Mouse (Mus musculus): ENCODE data around the gene Gm21969. TPM values are rescaled to one million over a fixed set of nuclear protein-coding genes. Genes with fewer than 3 reads are reported as not detected.

Gene Gm21969
- total RNA-seq, 2 experiments from 2014 or later: not detected

GRCm38 (mm10) chr4:139611542-139611953 lies 8.6 kb downstream of the Gm21969 start:
- no peak for ATAC-seq (replicated peaks; ENCODE audit: low FRiP score, low TSS enrichment, poor library complexity, severe bottlenecking)

GRCm38 (mm10) chr4:139614524-139615260 lies 11.7 kb downstream of the Gm21969 start:
- ATAC-seq (replicated peaks; ENCODE audit: low FRiP score, low TSS enrichment, poor library complexity, severe bottlenecking): no peak

GRCm38 (mm10) chr4:139616276-139617000 lies 13.5 kb downstream of the Gm21969 start:
- peak; percentile 97 for ATAC-seq (replicated peaks; ENCODE audit: low FRiP score, low TSS enrichment, poor library complexity, severe bottlenecking)

GRCm38 (mm10) chr4:139617001-139617364 lies 14.0 kb downstream of the Gm21969 start:
- no peak for ATAC-seq (replicated peaks; ENCODE audit: low FRiP score, low TSS enrichment, poor library complexity, severe bottlenecking)

- no peak for ATAC-seq (replicated peaks; ENCODE audit: low FRiP score, low TSS enrichment, poor library complexity, severe bottlenecking)
Measured at GRCm38 (mm10) chr4:139619765-139620164, 16.8 kb downstream of the Gm21969 start.

- peak; percentile 97 for ATAC-seq (replicated peaks; ENCODE audit: low FRiP score, low TSS enrichment, poor library complexity, severe bottlenecking)
Measured at GRCm38 (mm10) chr4:139622373-139623282, 19.6 kb downstream of the Gm21969 start, which contains the start of gene Aldh4a1. Gene Aldh4a1 (plus strand): TSS chr4:139622866.

- no peak for ATAC-seq (replicated peaks; ENCODE audit: low FRiP score, low TSS enrichment, poor library complexity, severe bottlenecking)
Measured at GRCm38 (mm10) chr4:139623434-139624115, 20.6 kb downstream of the Gm21969 start.

GRCm38 (mm10) chr4:139624116-139624489 lies 21.1 kb downstream of the Gm21969 start:
- no peak for ATAC-seq (replicated peaks; ENCODE audit: low FRiP score, low TSS enrichment, poor library complexity, severe bottlenecking)

GRCm38 (mm10) chr4:139624706-139625105 lies 21.7 kb downstream of the Gm21969 start:
- no peak for ATAC-seq (replicated peaks; ENCODE audit: low FRiP score, low TSS enrichment, poor library complexity, severe bottlenecking)

GRCm38 (mm10) chr4:139627361-139627760 lies 24.4 kb downstream of the Gm21969 start:
- ATAC-seq (replicated peaks; ENCODE audit: low FRiP score, low TSS enrichment, poor library complexity, severe bottlenecking): no peak

GRCm38 (mm10) chr4:139630171-139630570 lies 27.2 kb downstream of the Gm21969 start:
- ATAC-seq (replicated peaks; ENCODE audit: low FRiP score, low TSS enrichment, poor library complexity, severe bottlenecking): no peak

- no peak for ATAC-seq (replicated peaks; ENCODE audit: low FRiP score, low TSS enrichment, poor library complexity, severe bottlenecking)
Measured at GRCm38 (mm10) chr4:139631141-139631540, 28.2 kb downstream of the Gm21969 start.

GRCm38 (mm10) chr4:139631569-139632253 lies 28.7 kb downstream of the Gm21969 start:
- ATAC-seq (replicated peaks; ENCODE audit: low FRiP score, low TSS enrichment, poor library complexity, severe bottlenecking): no peak

GRCm38 (mm10) chr4:139632254-139632580 lies 29.2 kb downstream of the Gm21969 start:
- no peak for ATAC-seq (replicated peaks; ENCODE audit: low FRiP score, low TSS enrichment, poor library complexity, severe bottlenecking)

GRCm38 (mm10) chr4:139636373-139636772 lies 33.4 kb downstream of the Gm21969 start:
- no peak for ATAC-seq (replicated peaks; ENCODE audit: low FRiP score, low TSS enrichment, poor library complexity, severe bottlenecking)

GRCm38 (mm10) chr4:139637847-139638246 lies 34.9 kb downstream of the Gm21969 start:
- ATAC-seq (replicated peaks; ENCODE audit: low FRiP score, low TSS enrichment, poor library complexity, severe bottlenecking): no peak

- no peak for ATAC-seq (replicated peaks; ENCODE audit: low FRiP score, low TSS enrichment, poor library complexity, severe bottlenecking)
Measured at GRCm38 (mm10) chr4:139638356-139638755, 35.4 kb downstream of the Gm21969 start.

- ATAC-seq (replicated peaks; ENCODE audit: low FRiP score, low TSS enrichment, poor library complexity, severe bottlenecking): peak; percentile 23
Measured at GRCm38 (mm10) chr4:139639801-139640200, 36.8 kb downstream of the Gm21969 start.

GRCm38 (mm10) chr4:139640333-139640732 lies 37.3 kb downstream of the Gm21969 start:
- ATAC-seq (replicated peaks; ENCODE audit: low FRiP score, low TSS enrichment, poor library complexity, severe bottlenecking): peak; percentile 49
